In genomic region chr5:111268852-111269251, GRCm38 (mm10) we compare ENCODE assay signal across 12 mouse cellular contexts.
"Had no signal": no experiment of that assay in that cellular context is flagged by ENCODE, and none has a peak within 500 bp of the region (broad histone marks: within the 10 kb centered on the region; RNA-seq: fewer than 3 reads in every experiment).

No protein-coding gene starts in this region.

- H3K4me3 ChIP-seq: layer of hippocampus, adult 2 months; limb, embryonic 13.5 days; myocyte had no signal

- DNase-seq: kidney, adult 18-20 months; kidney, postnatal 10 days; kidney, postnatal 4 days; left cerebral cortex, postnatal 4 days; lung, adult 18-20 months; right cerebral cortex, postnatal 14 days; thymus, adult 18-20 months; thymus, postnatal 14 days had no signal

- H3K9ac ChIP-seq: limb, embryonic 13.5 days; liver, embryonic 14.5 days had no signal

- H3K27ac ChIP-seq: layer of hippocampus, adult 2 months; limb, embryonic 13.5 days; liver, embryonic 14.5 days had no signal

- H3K27me3 ChIP-seq: limb, embryonic 13.5 days had no signal

- H3K4me2 ChIP-seq: limb, embryonic 13.5 days had no signal
